Mouse (Mus musculus): ENCODE data around the gene Nap1l1.
"Not testable (repeated sequence)": the region's sequence is repeated elsewhere in the genome, so short reads cannot be mapped to it uniquely, and the experiment has no call there.

Gene Nap1l1

DNA sequence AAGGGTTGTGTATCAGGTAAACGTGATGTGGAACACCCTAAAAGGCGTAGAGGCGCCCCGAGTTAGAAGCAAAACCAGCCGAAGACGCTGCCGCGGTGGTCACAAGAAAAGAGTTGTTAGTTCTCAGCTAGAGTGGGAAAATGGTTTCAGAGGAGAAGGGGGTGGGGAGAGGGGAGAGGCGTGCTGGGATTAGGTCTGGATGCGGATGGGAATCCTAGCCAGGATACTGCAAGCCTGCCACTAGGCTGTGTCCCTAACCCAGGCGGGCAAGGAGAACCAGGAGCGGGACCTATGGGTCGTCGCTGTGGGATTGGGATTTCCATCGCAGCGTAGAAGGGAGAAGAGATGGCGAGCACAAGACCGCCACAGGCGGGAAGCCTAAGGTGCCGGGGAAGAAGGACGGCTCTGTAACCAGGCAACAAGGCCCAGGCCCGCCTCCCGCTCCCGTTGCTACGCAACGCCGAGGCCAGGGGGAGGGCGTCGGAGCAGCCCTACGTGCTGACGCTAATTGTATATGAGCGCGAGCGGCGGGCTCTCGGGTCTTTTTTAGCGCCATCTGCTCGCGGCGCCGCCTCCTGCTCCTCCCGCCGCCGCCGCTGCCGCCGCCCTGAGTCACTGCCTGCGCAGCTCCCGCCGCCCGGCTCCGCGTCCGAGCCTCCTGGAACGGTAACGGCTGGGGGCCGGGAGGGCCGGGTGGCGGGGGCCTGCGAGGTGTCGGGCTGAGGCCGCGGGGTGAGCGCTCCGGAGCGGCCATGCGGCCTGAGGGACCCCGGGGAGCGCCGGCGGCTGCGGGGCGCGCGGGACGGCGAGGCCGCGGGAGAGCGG, at the start of gene Nap1l1:
Gene Nap1l1 (plus strand): TSS at position 538 of the 825 bp plus-strand sequence.
- DNase-seq, result peak; percentile 96 to 97

DNA sequence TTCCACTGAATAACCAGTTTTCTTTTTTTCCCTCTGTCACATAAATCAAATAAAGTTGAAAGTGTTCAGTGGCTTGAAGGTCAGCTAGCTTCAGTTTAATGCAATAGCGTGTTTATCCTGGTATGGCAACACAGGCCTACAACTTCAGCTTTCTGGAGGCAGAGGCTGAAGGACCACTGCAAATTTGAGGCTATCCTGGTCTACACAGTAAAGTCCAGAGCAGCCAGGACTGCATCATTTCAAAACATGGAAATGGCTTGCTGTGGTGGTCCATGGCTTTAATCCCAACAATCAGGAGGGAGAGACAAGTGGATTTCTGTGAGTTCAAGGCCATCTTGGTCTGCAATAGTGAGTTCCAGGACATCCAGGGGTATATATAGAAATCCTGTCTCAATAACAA, 46.5 kb upstream of the Nap1l1 start:
- DNase-seq, result no peak

DNA sequence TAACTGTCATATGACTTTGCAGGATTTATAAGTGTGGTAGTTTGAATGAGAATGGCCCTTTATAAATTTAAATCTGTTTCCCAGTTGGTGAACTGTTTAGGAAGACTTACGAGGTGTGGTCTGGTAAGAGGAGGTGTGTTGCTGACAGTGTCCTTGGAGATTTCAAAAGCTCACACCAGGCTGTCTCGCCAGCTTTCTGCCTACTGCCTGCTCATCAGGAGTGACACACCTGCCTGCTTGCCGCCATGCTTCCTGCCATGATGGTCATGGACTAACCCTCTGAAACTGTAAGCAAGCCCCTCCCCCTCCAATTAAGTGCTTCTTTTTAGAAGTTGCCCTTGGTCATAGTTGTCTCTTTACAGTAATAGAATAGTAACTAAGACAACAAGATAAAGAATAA, 39.5 kb upstream of the Nap1l1 start:
- no peak for DNase-seq

DNA sequence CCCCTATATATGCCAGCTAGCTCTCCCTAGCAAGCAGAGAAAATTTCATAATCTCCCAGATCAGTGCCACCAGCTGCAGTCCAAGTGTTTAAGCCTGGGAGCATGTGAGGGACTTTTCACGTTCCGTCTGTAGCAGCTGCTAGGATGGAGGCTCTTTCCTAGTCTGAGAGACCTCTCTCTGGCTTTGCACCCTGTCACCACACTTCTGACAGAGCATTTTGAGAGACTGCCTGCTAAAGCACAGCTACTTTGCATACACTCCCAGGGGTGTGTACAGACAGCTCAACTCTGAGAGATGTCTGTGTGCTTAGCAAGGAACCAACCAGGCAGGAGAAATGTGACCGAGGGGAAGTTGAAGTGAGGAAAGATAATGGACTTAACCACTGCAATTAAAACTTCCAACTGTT, 32.0 kb upstream of the Nap1l1 start:
- DNase-seq, result no peak

DNA sequence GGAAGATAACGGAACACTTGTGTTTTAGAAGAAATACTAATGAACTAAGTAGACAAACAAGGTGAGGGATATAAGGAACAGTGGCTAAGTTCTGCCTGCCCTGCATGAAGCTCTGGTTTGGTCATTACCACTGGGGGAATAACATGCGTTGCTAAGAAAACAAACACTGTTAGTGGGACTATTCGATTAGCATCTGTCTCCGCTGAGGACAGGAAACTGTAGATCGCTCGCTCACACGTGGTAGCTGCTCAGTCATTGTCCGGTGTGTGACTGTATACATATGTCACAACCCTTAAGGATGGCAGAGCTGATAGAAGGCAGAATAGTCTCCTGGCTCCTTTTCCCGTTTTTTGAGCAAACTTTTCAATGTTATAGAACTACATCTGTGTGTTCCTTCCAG, 28.8 kb upstream of the Nap1l1 start:
- DNase-seq, result no peak

DNA sequence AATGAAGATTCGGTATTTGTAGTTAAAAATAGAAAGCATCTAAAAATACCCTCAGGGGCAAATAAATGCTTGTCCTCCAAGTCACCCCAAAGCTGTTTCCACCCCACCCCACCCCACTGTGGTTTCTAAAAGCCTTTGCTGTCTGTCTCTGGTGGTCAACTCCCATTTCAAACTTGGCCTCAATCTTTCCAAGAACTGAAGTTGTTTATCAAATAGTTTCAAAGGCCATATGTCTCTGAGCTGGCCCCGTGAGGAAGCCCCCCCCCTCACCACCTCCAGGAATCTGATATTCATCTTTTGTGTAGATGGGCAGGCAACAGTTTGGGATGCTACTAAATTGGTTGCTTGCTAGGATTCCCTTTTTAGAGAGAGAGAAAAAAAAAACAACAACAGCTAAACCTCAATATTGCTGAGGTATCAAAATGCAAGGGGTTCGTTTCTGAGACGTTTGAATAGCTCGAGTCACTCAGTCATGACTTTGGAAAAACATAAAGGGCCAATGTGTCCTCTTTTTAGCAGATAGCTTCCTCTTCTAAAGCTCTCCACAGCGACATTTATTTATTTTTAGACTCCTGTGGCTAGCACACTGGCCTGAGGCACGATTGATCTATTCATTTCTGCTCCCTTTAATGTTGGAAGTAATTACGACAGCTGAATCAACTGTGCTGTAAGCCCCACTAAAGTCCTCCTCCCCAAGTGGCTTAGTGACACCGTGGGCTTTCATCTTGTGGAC, 26.9 kb upstream of the Nap1l1 start:
- no peak for DNase-seq

DNA sequence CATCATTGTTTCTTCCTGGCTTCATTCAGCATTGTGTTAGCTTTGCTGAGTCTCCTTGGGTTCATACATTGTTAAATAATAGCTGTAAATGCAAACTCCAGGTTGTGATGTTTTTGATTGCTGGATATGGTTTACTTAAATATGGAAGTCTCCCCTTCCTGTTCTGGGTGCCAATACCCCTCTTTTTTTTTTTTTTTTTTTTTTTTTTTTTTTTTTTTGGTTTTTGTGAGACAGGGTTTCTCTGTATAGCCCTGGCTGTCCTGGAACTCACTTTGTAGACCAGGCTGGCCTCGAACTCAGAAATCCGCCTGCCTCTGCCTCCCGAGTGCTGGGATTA, 26.4 kb upstream of the Nap1l1 start:
- DNase-seq, result not testable (repeated sequence)

DNA sequence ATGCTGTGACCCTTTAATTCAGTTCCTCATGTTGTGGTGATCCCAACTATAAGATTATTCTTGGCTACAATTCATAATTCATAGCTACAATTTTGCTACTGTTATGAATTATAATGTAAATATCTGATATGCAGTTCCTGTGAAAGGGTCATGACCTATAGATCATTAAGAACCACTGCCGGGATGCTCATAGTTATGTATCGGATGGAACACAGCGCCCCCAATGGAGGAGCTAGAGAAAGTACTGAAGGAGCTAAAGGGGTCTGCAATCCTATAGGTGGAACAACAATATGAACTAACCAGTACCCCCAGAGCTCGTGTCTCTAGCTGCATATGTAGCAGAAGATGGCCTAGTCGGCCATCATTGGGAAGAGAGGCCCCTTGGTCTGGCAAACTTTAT, 23.4 kb upstream of the Nap1l1 start:
- DNase-seq, result not testable (repeated sequence)

DNA sequence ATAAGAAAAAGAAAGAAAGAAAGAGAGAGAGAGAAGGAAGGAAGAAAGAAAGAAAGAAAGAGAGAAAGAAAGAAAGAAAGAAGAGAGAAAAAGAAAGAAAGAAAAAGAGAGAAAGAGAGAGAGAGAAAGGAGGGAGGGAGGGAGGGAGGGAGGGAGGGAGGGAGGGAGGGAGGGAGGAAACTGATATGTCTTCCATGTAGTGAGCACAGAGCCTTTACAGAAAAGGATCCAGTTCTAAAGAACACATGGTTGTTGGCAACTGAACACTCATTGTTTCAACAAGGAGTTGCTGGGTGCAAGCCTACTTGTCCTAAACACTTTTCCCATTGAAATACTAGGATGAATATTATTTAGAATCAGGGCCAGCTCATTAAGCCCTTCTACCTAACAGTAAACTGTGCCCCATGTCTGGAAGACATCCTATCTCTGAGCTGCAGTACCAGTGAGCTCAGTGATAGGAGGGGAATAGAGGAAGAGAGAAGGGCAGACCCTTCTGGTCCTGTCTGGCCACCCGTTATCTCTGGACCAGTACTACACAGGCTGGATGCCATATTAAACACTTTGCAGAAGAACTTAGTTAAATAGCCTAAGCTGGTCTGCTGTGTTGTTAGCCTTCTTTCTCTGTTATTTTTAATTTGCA, 21.2 kb upstream of the Nap1l1 start:
- no peak for DNase-seq

DNA sequence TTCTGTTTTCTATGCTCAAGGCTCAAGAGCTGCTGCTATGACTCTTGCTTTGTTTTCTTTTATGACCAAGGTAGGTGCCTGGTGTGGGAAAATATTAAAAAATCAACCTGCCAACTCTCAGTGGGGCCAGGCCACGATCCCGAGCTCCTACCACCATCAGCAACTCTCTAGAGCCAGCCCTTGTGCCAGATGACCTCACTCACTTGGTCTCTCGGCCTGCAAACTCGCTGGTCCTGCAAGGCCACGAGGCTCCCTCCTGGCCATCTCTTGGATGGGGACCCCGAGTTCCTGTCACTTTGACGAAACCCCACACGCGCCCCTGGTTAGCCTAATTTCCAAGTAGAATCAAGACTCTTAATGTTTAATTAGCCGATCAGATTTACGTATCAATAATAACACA, 20.6 kb upstream of the Nap1l1 start:
- DNase-seq, result no peak

DNA sequence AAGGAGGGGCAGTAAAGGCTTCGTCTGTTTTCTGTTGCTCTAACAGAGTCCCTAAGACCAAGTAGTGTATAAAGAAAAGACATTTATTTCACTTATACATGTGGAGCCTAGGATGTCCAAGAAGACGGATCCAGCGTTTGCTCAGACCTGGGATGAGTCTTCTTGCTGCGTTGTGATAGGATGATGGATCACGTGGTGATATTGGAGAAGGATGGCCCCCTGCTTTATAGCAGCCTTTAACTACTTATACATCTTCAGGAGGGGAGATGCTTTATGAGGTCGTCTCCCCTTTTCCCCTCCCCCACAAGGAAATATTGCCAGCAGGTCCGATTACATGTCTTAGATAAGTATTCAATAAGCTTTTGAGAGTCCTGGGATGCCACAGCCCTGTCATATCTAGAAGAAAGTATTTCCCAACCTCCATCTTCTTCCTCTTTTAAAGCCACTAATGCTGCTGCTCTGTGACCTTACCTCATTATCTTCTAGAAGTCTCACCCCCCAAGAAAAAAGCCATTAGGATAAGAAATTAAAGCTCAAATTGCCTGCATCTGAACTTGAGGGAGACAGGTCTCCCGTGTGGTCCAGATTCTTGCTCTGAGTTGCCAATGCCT, 18.2 kb upstream of the Nap1l1 start:
- DNase-seq, result no peak

DNA sequence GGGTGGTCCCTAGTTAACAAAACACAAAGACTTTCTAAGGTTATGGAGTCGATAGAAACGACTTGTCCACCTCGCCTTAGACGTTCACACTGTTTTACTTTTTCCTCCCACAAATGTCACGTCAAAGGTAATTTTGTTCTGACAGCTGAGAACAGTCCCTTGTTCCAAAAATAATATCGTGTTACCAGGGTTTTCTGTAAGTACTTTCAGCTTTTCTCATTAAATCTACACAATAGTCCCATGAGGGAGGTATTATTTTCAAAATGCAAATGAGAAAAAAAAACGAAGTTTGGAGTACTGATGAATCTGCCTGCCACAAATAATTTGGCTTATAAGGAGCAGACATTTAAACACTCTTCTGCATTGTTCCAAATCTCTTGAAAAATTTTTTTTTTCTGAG, 14.9 kb upstream of the Nap1l1 start:
- no peak for DNase-seq

DNA sequence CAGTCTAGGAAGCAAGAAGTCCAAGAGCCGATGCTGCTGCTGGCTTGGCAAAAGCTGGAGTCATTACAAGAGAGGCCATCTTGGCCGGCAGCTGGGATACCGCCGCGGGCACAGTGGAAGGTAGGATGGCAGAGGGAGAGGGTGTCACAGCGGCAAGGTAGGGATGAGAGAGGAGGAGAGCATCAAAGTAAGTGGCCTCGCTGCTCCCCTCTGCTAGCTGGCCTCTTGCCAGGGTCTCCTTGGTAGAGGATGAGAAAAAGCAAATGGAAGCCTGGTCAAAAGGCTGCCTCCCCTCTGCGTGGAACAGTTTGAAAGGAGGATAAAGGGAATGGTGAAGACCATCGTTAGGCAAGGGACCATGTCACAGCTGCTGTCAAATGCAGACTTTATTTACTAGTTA, 14.0 kb upstream of the Nap1l1 start:
- no peak for DNase-seq

DNA sequence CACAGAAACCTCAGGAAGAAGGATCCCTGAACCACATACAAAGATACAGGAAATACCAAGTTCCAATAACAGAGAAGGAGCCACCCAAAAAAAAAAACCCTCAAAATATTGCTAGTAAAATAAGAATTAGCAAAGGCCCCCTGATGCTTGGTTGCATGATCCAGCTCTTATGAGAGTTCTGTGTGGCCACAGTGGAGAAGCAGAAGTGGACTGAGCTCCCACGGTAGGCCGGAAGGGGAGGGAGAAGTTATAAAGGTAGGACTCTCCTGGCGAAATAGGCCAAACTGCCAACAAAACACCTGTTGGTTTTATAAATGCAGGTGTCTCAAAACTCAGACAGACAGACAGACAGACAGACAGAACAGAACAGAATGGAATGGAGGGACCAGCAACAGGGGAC, 13.1 kb upstream of the Nap1l1 start:
- no peak for DNase-seq

DNA sequence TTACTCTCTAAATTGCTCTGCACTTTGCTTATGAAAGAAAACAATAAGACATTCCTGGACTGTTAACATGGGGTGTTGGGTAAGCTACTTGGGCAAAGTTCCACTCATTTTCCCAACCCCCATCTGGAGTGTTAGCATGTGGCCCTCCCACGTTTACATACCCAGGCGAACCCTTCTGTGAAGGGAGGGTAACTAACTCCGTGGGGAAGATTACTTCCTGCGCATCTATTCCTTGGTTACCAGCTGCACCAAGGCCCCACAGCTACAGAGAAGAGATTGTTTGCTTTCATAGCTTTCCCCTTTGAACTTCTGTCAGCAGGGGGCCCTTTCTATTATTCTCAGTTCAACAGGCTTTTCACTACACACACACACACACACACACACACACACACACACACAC, 12.6 kb upstream of the Nap1l1 start:
- DNase-seq, result no peak

DNA sequence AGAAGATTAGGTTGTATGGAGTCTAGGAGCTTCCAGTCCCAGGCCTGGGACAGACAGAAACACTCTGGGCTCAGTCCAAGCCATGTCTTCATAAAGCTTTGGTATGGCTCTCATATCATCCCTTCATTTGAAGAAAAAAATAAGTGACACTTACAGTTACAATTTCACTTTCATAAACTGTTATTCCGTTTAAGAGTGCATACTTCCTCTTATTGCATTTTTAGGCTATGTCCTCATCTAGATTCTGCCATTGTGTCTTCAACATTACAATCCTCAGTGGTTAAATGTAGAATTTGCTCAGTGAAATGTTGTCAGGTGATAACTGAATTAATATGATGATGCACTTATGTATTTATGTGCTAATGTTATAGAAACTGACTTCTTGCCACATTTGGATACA, 8.2 kb upstream of the Nap1l1 start:
- no peak for DNase-seq

DNA sequence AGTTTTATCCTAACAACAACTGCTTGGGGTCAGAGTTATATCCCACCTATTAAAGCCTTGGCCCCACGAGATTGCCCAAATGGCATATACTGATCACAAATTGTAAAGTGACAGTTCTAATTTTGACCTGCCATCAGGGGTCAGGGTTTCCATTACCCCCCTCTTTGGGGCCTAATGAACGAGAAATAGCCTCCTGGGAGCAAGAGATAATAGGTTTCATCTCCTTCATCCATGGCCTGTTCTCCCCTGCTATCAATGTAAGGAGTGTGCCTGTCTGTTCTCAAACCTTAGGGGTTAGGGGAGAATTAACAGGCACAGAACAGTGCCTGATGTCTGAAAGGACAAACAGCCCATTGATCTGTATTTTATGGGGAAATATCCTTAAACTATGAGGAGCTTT, 7.6 kb upstream of the Nap1l1 start:
- DNase-seq, result no peak

DNA sequence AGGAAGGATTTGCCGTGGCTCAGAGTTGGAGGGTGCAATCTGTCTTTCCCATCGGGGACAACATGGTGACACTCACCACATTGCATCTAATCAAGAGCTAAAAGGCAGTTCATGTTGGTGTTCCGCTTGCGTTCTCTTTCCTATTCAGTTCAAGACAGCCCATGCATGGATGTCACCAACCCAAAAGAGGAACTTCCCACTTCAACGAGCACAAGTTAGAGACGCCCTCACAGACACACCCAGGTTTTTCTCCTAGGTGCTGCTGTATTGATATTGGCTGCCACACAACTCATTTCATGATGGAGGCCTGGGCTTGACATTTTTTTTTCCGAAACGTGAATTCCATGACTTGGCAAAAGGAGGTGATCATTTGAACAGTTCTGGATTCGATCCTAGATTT, 1.9 kb upstream of the Nap1l1 start:
- no peak for DNase-seq

DNA sequence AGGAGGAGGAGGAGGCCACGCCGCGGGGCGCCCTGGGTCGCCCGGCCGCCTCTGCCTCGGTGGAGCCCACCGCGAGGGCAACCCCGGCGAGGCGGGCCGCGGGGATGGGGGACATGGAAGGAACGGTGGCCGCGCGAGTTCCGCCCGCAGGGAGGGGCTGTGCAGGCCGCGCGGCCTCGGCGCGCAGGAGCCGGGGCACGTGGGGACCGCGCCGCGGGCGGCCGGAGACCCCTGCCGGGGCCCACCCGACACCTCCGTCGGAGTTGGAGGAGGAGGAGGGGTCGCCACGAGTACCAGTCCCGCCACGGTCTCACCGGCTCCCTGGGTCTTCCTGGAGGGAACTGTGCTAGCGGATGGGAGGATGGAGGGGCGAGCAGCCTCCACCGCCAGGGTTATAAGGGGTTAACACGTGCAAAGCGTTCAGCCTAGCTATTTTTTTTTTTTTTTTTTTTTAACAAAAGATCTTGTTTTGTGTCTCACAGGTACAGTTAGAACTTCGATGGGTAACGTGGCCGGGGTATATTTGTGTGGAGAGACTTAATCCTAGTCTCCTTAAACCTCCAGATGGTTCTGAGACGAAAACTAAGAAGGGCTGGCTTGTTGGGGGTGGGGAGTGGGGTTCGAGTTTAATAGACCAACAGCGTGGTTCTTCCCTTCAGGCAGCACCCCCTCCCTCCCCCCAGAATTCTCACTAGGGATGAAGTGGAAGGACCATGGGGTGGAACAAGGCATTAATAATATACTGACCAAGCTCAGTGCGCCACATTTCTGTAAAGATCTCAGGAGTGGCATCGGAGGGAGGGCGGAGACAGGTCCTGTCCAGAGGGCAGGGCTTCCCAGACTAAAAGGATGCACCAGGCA, 718 bp downstream of the Nap1l1 start:
- DNase-seq, result peak; percentile 15 to 18

DNA sequence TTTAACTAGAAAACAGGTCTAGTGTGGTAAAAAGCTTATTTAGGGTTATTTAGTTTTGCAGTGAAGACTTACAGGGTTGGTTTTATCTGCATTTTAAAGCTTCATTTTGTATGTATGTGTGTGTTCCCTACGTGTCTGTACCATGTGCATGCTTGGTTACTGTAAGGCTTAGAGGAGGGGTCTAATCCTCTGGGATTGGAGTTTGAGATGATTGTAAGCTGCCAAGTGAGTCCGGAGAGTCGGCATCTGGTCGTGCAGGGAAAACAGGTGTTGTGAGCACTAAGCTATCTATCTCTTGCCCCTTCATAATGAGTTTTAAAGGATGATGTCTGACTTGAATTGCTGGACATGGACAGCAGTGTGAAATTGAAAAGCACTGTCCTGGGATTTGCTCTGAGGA, 3.3 kb downstream of the Nap1l1 start:
- DNase-seq, result no peak

DNA sequence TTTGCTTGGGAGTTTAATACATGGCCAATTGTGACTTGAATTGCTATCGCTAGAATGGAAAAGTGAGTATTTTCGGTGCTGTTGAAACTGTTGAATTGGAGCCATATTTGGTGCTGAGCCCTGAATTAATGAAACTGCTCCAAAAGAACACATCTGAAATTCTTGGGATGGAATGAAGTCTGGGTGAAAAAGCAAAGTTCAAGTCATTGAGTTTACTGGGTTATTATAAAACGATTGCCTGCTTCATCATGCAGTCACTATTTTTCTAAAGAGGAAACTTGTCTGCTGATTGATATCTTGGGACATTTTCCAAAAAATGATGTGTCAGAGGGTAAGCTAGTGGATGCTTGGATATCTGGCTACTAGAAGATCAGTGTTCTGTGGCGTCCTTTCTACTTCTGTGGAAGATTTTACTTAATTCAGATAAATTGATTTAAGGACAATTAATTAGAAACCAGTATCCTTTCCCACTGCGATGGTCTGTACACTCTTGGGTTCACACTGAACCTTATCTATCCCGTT, 4.0 kb downstream of the Nap1l1 start:
- DNase-seq, result peak in 1 of 2 experiments; percentile 34

DNA sequence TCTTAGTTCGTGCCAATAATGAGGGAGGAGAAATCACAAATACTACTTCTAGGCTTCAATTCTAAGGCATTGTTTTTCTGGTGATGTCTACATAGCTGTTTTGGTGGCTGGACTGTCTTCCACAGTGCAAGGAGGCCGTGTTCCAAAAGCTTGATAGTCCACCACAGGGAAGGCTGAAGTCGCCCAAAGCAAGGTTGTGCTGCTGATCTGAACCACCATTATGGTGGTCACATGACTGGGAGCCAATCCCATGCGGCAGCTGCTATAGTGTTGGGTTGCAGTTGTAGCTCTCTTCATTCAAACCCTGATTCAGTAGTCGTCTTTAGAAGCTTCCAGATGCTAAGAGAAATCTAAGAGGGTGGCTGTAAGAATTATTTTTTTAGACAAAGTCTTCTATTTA, 6.6 kb downstream of the Nap1l1 start:
- no peak for DNase-seq
